16 mouse cellular contexts compared by ENCODE assay signal in the genomic region with DNA sequence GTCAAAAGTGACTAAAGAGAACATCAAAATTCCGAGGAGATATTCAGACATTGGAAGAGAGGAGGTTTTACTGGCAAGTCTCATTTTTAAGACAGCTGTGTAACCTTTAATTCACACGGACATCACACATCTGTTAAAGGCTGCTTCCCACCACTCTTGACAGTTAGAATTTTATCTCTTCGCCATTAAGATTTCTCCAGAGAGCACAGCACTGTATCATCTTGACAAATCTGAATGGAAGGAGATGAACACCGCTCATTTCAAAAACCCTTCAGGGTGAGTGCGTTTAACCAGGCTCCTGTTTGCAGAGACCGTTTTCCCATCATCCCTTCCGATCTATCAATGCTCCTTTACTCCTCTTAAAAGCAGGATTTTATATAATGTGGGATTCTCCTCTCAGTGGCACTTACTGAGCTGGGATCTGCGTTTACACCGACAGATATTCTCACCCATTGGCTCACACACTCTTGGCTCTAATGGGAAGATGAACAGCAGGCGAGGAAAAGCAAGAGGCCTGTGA. TPM values are rescaled to one million over a fixed set of nuclear protein-coding genes. Genes with fewer than 3 reads are reported as not detected.
A peak's percentile ranks its signal among the peaks of the same experiment; 100 is the strongest.
DNase-seq lines count a peak whose midpoint lies in the region; ATAC-seq lines count a peak whose summit lies in the region.
"Had no signal": no experiment of that assay in that cellular context is flagged by ENCODE, and none has a peak within 500 bp of the region (broad histone marks: within the 10 kb centered on the region; RNA-seq: fewer than 3 reads in every experiment).

No protein-coding gene starts in this region.

- peaks cover 15% of the 10 kb centered on the region; the same call in 1 of the 2 replicates for H3K4me1 ChIP-seq in kidney, embryonic 16.5 days (ENCODE audit: insufficient read depth, low read length)
- H3K4me1 ChIP-seq in brown adipose tissue, adult 24 weeks (ENCODE audit: control insufficient read depth, insufficient read depth, insufficient read length, low read length) = peaks cover 30% of the 10 kb centered on the region; the same call in 1 of the 2 replicates
- peaks cover 7% of the 10 kb centered on the region for H3K4me1 ChIP-seq in hindbrain, embryonic 15.5 days (replicated peaks)
- H3K4me1 ChIP-seq: limb, embryonic 13.5 days had no signal

- no peaks in the 10 kb centered on the region for H3K36me3 ChIP-seq in kidney, embryonic 16.5 days (ENCODE audit: insufficient read depth, low read length)
- no peaks in the 10 kb centered on the region for H3K36me3 ChIP-seq in hindbrain, embryonic 15.5 days
- H3K36me3 ChIP-seq: limb, embryonic 13.5 days had no signal

- no peak overlapping the region for H3K4me3 ChIP-seq in kidney, embryonic 16.5 days (ENCODE audit: low read length)
- H3K4me3 ChIP-seq in brown adipose tissue, adult 24 weeks (ENCODE audit: insufficient read depth, low read depth, low read length) = no peak overlapping the region
- no peak overlapping the region for H3K4me3 ChIP-seq in hindbrain, embryonic 15.5 days
- H3K4me3 ChIP-seq: limb, embryonic 13.5 days had no signal

- H3K27ac ChIP-seq in kidney, embryonic 16.5 days (ENCODE audit: low read length) = peak overlapping the region; percentile 34; the same call in 1 of the 2 replicates
- H3K27ac ChIP-seq in brown adipose tissue, adult 24 weeks (replicated peaks; ENCODE audit: low read depth, low read length) = peak overlapping the region; percentile 58
- peak overlapping the region; percentile 40 for H3K27ac ChIP-seq in hindbrain, embryonic 15.5 days (replicated peaks)
- H3K27ac ChIP-seq: limb, embryonic 13.5 days had no signal

- no peak overlapping the region for H3K9ac ChIP-seq in kidney, embryonic 16.5 days (replicated peaks; ENCODE audit: low read length)
- no peak overlapping the region for H3K9ac ChIP-seq in hindbrain, embryonic 15.5 days
- H3K9ac ChIP-seq: limb, embryonic 13.5 days; liver, postnatal 0 days had no signal

- peak; percentile 64 for DNase-seq in heart, adult 11 months
- no peak for DNase-seq in heart, adult 8-10 months (ENCODE audit: low spot score)
- DNase-seq in kidney, adult 18-20 months = no peak
- no peak for DNase-seq in urinary bladder, postnatal 25 days (ENCODE audit: low spot score)
- no peak for DNase-seq in kidney, adult 8-10 months
- DNase-seq: adrenal gland, postnatal 25 days; cerebellum, postnatal 36 days; kidney, postnatal 4 days; liver, postnatal 0 days; thymus, postnatal 25 days had no signal

- ATAC-seq in kidney, embryonic 16.5 days (ENCODE audit: low FRiP score, low TSS enrichment) = no peak
- peak; percentile 36; the same call in 1 of the 2 replicates for ATAC-seq in hindbrain, embryonic 15.5 days (ENCODE audit: low FRiP score, low read depth)
- ATAC-seq: inflammation-experienced regulatory T-cells, adult 6 months; liver, postnatal 0 days had no signal

- no peaks in the 10 kb centered on the region for H3K27me3 ChIP-seq in kidney, embryonic 16.5 days (ENCODE audit: insufficient read depth, low read length)
- no peaks in the 10 kb centered on the region for H3K27me3 ChIP-seq in hindbrain, embryonic 15.5 days
- H3K27me3 ChIP-seq: limb, embryonic 13.5 days had no signal

- no peak overlapping the region for H3K4me2 ChIP-seq in kidney, embryonic 16.5 days (replicated peaks; ENCODE audit: low read depth, low read length)
- peak overlapping the region; percentile 4; the same call in 1 of the 2 replicates for H3K4me2 ChIP-seq in hindbrain, embryonic 15.5 days
- H3K4me2 ChIP-seq: limb, embryonic 13.5 days had no signal

- WGBS in kidney, embryonic 16.5 days = 64% methylated on average over 10 of the region's 10 CpGs
- WGBS in hindbrain, embryonic 15.5 days = 50% methylated on average over 10 of the region's 10 CpGs

- H3K9me3 ChIP-seq in kidney, embryonic 16.5 days (ENCODE audit: low read length) = no peaks in the 10 kb centered on the region
- H3K9me3 ChIP-seq in hindbrain, embryonic 15.5 days = no peaks in the 10 kb centered on the region
- H3K9me3 ChIP-seq: G1E; limb, embryonic 13.5 days had no signal

RNA-seq across cellular contexts. Expression of gene Fam198b, which starts 20.0 kb away (rescaled TPM):
- 10 to 100 TPM in 3 of 4 experiments, 1 to 10 TPM in 1; 10.0 to 15.6 (median 15.2) TPM for total RNA-seq in heart, adult 8-10 months (2022)
- 12.3 and 13.0 TPM in 2 replicates for polyA plus RNA-seq in kidney, embryonic 16.5 days (2015; fragmentation: Nextera tagmentation; extraction: Ambion mirVana)
- polyA plus RNA-seq in brown adipose tissue, adult 24 weeks (2012; ENCODE audit: insufficient read depth, insufficient read length, missing spikeins) = 6.2 and 7.6 TPM in 2 replicates
- polyA plus RNA-seq in hindbrain, embryonic 15.5 days (2015; fragmentation: Nextera tagmentation; extraction: Ambion mirVana) = 2.6 and 3.3 TPM in 2 replicates

RNA-seq across cellular contexts. Expression of gene Tmem144, which starts 51.7 kb away (rescaled TPM):
- total RNA-seq in heart, adult 8-10 months (2022) = 10 to 100 TPM; 14.9 to 20.3 (median 16.1) TPM
- 6.8 and 7.2 TPM in 2 replicates for polyA plus RNA-seq in kidney, embryonic 16.5 days (2015; fragmentation: Nextera tagmentation; extraction: Ambion mirVana)
- 0.38 TPM in 1 of 2 replicates, not detected in the other for polyA plus RNA-seq in brown adipose tissue, adult 24 weeks (2012; ENCODE audit: insufficient read depth, insufficient read length, missing spikeins)
- 1.2 and 1.5 TPM in 2 replicates for polyA plus RNA-seq in hindbrain, embryonic 15.5 days (2015; fragmentation: Nextera tagmentation; extraction: Ambion mirVana)
